Mouse (Mus musculus): ENCODE measurements around the gene Twist1. TPM values are rescaled to one million over a fixed set of nuclear protein-coding genes. Genes with fewer than 3 reads are reported as not detected.

The Twist1 gene
- polyA plus RNA-seq, 1 experiment from 2014 or later, result 0.34 TPM

Other genes starting within 250 kb of the Twist1 start
- 0.24 and 0.42 TPM in 2 replicates for gene Ferd3l, start 29.2 kb upstream of the Twist1 start, polyA plus RNA-seq (2015; fragmentation: Nextera tagmentation; extraction: Ambion mirVana)

All from hindbrain, embryonic 16.5 days (tissue).